Mouse (Mus musculus): ENCODE data around the gene Hoxa9. TPM values are rescaled to one million over a fixed set of nuclear protein-coding genes. Genes with fewer than 3 reads are reported as not detected.

Gene Hoxa9
- polyA plus RNA-seq, 1 experiment from 2014 or later: 58.3 TPM

DNA sequence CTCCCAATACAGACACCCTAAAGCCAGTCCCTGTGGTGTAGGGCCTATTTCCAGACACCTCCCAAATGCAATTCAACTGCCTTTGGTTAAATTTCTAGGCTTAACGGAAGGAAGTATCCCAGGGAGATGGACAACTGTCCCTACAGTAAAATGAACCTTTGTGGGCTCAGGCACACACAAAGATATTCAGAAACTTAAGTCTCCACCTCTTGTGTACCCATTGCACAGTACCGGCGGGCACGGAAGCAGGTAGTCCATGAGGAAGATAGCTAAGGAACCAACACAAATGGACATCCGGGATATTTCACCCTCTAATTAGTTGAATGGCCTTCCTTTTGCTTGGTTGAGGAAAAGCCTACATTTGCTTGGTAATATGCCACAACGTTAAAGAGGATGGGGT, 54.5 kb downstream of the Hoxa9 start:
- Histone ChIP-seq H3K27me3 (peaks cover 66% of the 10 kb centered on the region), H3K27ac (no peak overlapping the region), H3K4me1 (peaks cover 80% of the 10 kb centered on the region), H3K4me2 (replicated peaks) (peak overlapping the region; percentile 70), H3K9me3 (no peaks in the 10 kb centered on the region), H3K36me3 (peaks cover 3% of the 10 kb centered on the region; the same call in 1 of the 2 replicates), H3K9ac (peak overlapping the region; percentile 63; the same call in 1 of the 2 replicates), H3K4me3 (peak overlapping the region; percentile 47)
- WGBS: 7% methylated on average over 6 of the region's 6 CpGs
- ATAC-seq (ENCODE audit: low FRiP score, low read depth): no peak

GRCm38 (mm10) chr6:52175864-52176263, 55.0 kb downstream of the Hoxa9 start:
- WGBS: 0% methylated on average over 17 of the region's 35 CpGs
- Histone ChIP-seq H3K27ac (no peak overlapping the region; the same call in 1 of the 2 replicates), H3K4me2 (replicated peaks) (peak overlapping the region; percentile 70), H3K9ac (peak overlapping the region; percentile 63), H3K9me3 (no peaks in the 10 kb centered on the region), H3K4me1 (peaks cover 85% of the 10 kb centered on the region), H3K36me3 (peaks cover 7% of the 10 kb centered on the region; the same call in 1 of the 2 replicates), H3K4me3 (peak overlapping the region; percentile 47), H3K27me3 (peaks cover 66% of the 10 kb centered on the region)
- ATAC-seq (ENCODE audit: low FRiP score, low read depth): no peak

DNA sequence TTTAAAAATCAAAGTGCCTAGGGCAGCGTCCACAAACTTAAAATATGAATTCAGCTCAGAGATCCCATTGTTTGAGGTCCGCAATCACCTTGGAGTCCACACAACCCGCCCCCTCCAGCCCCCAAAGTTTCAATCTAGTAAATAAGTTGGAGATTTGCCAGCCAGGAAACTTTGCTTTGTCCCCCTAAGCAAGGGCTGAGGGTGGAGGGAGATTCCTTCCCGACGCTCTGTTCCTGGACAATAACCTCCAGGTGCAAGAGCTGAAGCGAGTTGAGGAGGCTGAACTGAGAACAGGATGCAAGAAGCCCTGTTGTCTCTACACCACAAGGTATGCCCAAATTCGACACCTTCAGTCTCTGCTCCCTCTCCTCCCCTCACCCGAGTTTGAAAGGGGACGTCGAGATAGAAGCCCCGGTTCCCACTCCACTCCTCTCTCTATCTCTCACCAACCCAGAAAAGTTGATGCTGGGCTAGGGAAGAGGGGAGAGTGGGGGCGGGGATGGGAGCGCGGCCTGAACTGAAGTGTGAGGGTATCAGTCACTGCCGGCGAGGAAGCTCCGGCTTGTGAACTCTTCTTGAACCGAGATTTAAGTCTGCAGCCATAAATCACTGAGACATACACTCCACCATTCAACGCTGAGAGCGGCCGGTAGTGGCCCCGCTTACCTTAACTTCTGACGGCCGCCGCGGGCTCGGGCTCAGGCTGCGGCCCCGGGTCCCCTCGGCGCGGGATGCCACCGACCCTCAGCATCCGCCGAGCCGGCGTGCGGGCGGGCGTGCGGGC, 55.7 kb downstream of the Hoxa9 start:
- Histone ChIP-seq H3K27ac (peak overlapping the region; percentile 55; the same call in 1 of the 2 replicates), H3K9ac (peak overlapping the region; percentile 63), H3K36me3 (peaks cover 14% of the 10 kb centered on the region), H3K9me3 (no peaks in the 10 kb centered on the region), H3K4me2 (replicated peaks) (peak overlapping the region; percentile 70), H3K4me3 (peak overlapping the region; percentile 47), H3K27me3 (peaks cover 66% of the 10 kb centered on the region), H3K4me1 (peaks cover 88% of the 10 kb centered on the region)
- WGBS: 8% methylated on average over 41 of the region's 41 CpGs
- ATAC-seq (ENCODE audit: low FRiP score, low read depth): no peak

- H3K9ac ChIP-seq: no peak overlapping the region
- WGBS: 14% methylated on average over 4 of the region's 4 CpGs
- peaks cover 80% of the 10 kb centered on the region for H3K4me1 ChIP-seq
- H3K4me3 ChIP-seq: no peak overlapping the region
- no peak for ATAC-seq (ENCODE audit: low FRiP score, low read depth)
- 0 out of 2 replicates have a peak overlapping the region, but pooled peaks have one; percentile 61 for H3K27ac ChIP-seq
- no peaks in the 10 kb centered on the region for H3K9me3 ChIP-seq
- 0 out of 2 replicates have a peak overlapping the region, but pooled peaks have one; percentile 9 for H3K4me2 ChIP-seq (replicated peaks)
- peaks cover 62% of the 10 kb centered on the region for H3K27me3 ChIP-seq
- peaks cover 18% of the 10 kb centered on the region for H3K36me3 ChIP-seq
These were observed 57.2 kb downstream of the Hoxa9 start for GRCm38 (mm10) chr6:52173648-52174047.

MicroRNAs within 50 kb of the gene (microRNA counts, 519-probe panel; counts per million panel counts)
- microRNA mmu-miR-196b: 5,296 counts per million, percentile 95 among the panel's probes with 10 or more counts

Small RNA genes within 50 kb of the gene (microRNA-seq; reads per million reads assigned to microRNA genes)
- gene Mir196b: 74,093 reads per million, percentile 99 among the genes with 10 or more reads in this experiment

Other genes with a start within 250 kb of the Hoxa9 start
- 14.2 and 14.8 TPM in 2 replicates for gene Skap2, start 218.5 kb downstream of the Hoxa9 start, polyA plus RNA-seq (2015; fragmentation: Nextera tagmentation; extraction: Ambion mirVana)
- 1.1 and 1.5 TPM in 2 replicates for gene Hoxa1, start 72.8 kb downstream of the Hoxa9 start, polyA plus RNA-seq (2015; fragmentation: Nextera tagmentation; extraction: Ambion mirVana)
- gene Hoxa2, start 66.3 kb downstream of the Hoxa9 start, polyA plus RNA-seq (2015; fragmentation: Nextera tagmentation; extraction: Ambion mirVana): 1.5 and 2.5 TPM in 2 replicates
- 0.66 and 0.71 TPM in 2 replicates for gene 5730596B20Rik, start 53.6 kb downstream of the Hoxa9 start, polyA plus RNA-seq (2015; fragmentation: Nextera tagmentation; extraction: Ambion mirVana)
- gene Hoxa4, start 39.3 kb downstream of the Hoxa9 start, polyA plus RNA-seq (2015; fragmentation: Nextera tagmentation; extraction: Ambion mirVana): 0.52 and 0.96 TPM in 2 replicates
- 4.8 and 5.3 TPM in 2 replicates for gene Hoxa5, start 26.5 kb downstream of the Hoxa9 start, polyA plus RNA-seq (2015; fragmentation: Nextera tagmentation; extraction: Ambion mirVana)
- gene Hoxa6, start 22.4 kb downstream of the Hoxa9 start, polyA plus RNA-seq (2015; fragmentation: Nextera tagmentation; extraction: Ambion mirVana): 0.97 and 1.2 TPM in 2 replicates
- 5.9 and 6.3 TPM in 2 replicates for gene Hoxa3, start 17.8 kb downstream of the Hoxa9 start, polyA plus RNA-seq (2015; fragmentation: Nextera tagmentation; extraction: Ambion mirVana)
- 0.29 TPM in 1 of 2 replicates, not detected in the other for gene Gm28308, start 17.8 kb downstream of the Hoxa9 start, polyA plus RNA-seq (2015; fragmentation: Nextera tagmentation; extraction: Ambion mirVana)
- 11.8 and 13.1 TPM in 2 replicates for gene Hoxa7, start 9.2 kb downstream of the Hoxa9 start, polyA plus RNA-seq (2015; fragmentation: Nextera tagmentation; extraction: Ambion mirVana)
- gene Hoxa10, start 9.8 kb upstream of the Hoxa9 start, polyA plus RNA-seq (2015; fragmentation: Nextera tagmentation; extraction: Ambion mirVana): 191 and 207 TPM in 2 replicates
- gene Hoxa11, start 14.7 kb upstream of the Hoxa9 start, polyA plus RNA-seq (2015; fragmentation: Nextera tagmentation; extraction: Ambion mirVana): 44.5 and 55.0 TPM in 2 replicates
- 24.5 and 27.7 TPM in 2 replicates for gene Hoxa13, start 29.8 kb upstream of the Hoxa9 start, polyA plus RNA-seq (2015; fragmentation: Nextera tagmentation; extraction: Ambion mirVana)
- 0.89 and 1.4 TPM in 2 replicates for gene Evx1, start 82.4 kb upstream of the Hoxa9 start, polyA plus RNA-seq (2015; fragmentation: Nextera tagmentation; extraction: Ambion mirVana)

All from limb, embryonic 13.5 days (tissue).